Mouse (Mus musculus) CD4-positive, CD25-positive, alpha-beta regulatory T cell (primary cell): ENCODE results near the gene Olfr648. TPM values are rescaled to one million over a fixed set of nuclear protein-coding genes. Genes with fewer than 3 reads are reported as not detected.

ENCODE experiments used
- polyA plus RNA-seq: library from polyadenylated mRNA; unstranded; fragments of 100-300 nt; shearing (Covaris generic); gene quantifications from one replicate; pipeline ENCODE4 v1.2.1, GENCODE M21; 2017

The Olfr648 gene
- polyA plus RNA-seq, result 0.17 TPM

DNA sequence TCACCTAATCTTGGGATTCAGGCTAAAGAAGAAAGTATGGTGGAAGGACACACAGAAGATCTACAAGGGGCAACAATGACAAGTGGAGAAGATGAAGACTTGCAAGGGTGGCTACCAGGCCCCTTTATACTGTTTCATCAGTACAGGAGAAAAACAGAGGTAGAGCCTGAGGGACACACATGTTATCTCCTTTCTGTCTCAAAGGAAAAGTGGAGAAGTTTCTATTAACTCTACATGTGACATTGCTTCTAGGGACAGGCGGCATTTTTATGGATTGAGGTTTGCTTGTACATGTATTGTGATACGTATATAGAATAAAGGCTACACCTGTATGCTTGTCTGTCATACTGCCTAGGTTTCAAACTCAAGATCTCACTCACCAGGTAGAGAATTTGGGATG is at the start of gene Olfr648:
Gene Olfr648 (minus strand): TSS at position 101 of the 400 bp plus-strand sequence.

DNA sequence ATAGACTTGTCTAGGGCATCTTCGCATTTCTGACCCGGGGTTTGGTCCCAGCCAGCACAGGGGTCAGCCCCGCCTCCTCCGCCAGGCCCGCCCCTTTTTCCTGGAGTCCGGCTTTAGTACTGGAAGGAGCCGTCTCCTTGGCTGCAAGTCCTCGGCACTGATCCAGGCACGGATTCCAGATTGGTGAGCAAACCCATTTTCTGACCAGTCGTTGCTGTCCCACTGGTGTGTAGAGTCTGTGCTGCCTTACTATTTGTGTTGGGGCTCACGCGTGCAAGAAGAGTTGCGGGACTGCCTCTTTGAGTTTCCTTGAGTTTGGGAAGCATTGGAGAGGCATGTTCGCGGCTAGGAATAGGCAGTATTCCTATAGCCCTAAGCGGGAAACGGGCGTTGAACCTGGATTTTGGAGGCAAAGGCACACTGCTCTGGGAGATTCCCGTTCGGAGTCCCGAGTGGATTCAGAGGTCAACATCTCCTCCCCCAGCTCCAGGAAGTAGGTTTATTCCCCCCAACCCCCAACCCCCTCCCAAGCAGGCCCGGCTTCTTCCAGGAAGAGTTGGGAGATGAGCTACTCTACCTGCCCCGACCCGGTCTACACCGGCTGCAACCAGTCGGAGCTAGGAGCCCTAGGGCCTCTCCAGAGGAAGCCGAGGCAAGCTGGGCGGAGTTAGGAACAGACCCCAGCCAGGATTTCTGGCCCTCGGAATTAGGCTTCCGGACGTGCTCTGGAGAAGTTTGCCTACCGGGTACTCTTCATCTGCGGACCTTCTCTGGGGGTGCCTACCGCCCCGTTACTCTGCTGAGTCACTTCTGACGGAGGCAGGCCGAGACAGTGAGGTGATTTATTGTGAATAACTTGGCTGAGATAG is 35.7 kb upstream of the Olfr648 start, which contains the start of gene Trim6:
Gene Trim6 (plus strand): TSS at position 93 of the 869 bp plus-strand sequence.

DNA sequence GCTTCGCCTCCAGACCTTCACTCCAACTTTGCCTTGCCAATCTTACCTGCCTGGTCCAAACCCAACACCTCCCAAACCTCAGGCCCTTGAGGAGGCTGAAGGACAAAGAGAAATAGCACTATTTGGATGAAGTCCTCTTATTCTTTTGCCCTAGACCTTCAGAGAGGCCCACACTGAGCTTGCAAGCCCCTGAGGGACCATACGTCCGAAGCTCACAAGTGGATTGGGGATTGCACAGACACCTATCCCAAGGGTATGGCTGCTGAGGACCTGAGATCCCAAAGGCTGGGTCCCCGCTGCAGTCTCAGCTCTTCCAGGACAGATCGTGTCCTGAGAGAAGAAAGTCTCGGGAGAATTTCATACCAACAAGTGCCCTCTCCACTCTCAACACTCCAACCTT is 12.7 kb upstream of the Olfr648 start, which contains the start of gene Olfr649:
Gene Olfr649 (minus strand): TSS at position 101 of the 400 bp plus-strand sequence.

GRCm38 (mm10) chr7:104150456-104150855 is 32.7 kb downstream of the Olfr648 start, which contains the start of gene Ubqlnl:
Ubqlnl (minus strand) TSS chr7:104150556.

DNA sequence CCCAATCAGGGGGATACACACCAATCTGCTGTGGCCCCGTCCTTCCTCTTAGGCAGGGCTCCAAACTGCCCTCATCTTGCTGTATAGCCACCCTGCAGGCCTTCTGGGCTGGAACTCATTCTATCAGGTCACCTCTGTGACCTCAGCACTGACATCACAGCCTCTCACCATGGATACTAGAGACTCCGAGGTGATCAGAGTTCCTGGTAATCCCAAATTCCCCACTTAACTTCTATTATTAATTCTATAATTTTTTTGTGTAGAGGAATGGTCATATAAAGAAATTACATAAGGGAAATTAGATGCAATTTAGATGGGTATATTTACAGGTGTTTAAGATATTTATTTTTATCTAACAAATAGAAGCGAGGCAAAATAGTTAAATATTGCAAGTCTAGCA is 40.0 kb downstream of the Olfr648 start, which contains the start of gene Ubqln3:
Gene Ubqln3 (minus strand): TSS at position 101 of the 400 bp plus-strand sequence.

DNA sequence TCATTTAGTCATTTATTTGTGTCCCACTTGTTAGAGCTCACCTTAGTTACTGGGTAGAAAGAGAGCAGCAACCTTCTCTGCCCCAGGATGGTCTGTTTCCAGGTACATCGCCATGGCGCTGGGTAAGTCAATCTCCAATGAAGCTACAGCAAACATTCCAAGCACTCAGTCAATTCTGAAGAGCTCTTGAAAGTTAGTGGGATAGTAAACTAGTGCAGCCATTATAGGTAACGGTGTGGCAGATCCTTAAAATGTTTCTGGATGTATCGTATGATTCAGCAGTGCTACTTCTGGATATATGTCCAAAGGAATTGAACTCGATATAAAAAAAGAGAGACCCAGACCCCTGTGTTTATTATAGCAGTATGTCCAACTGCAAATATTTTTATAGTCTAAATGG is 45.9 kb downstream of the Olfr648 start, which contains the start of gene Olfr643:
Gene Olfr643 (minus strand): TSS at position 101 of the 400 bp plus-strand sequence.

GRCm38 (mm10) chr7:104129726-104130125 is 53.5 kb downstream of the Olfr648 start, which contains the start of gene Ubqln5:
Ubqln5 (minus strand) TSS chr7:104129826.

Other genes starting within 250 kb of the Olfr648 start
- gene Olfr632, start 249.0 kb downstream of the Olfr648 start, polyA plus RNA-seq, result not detected
- gene Olfr633, start 239.0 kb downstream of the Olfr648 start, polyA plus RNA-seq, result not detected
- 0.02 TPM for gene Olfr635, start 212.2 kb downstream of the Olfr648 start, polyA plus RNA-seq
- not detected for gene Olfr638, start 184.6 kb downstream of the Olfr648 start, polyA plus RNA-seq
- 0.02 TPM for gene Olfr639, start 166.1 kb downstream of the Olfr648 start, polyA plus RNA-seq
- gene Olfr640, start 157.8 kb downstream of the Olfr648 start, polyA plus RNA-seq, result not detected
- gene Olfr641, start 147.9 kb downstream of the Olfr648 start, polyA plus RNA-seq, result not detected
- gene Olfr642, start 130.7 kb downstream of the Olfr648 start, polyA plus RNA-seq, result not detected
- gene 4930516K23Rik, start 121.9 kb downstream of the Olfr648 start, polyA plus RNA-seq, result not detected
- gene Olfr644, start 111.5 kb downstream of the Olfr648 start, polyA plus RNA-seq, result not detected
- not detected for gene Olfr645, start 97.9 kb downstream of the Olfr648 start, polyA plus RNA-seq
- gene Olfr646, start 78.5 kb downstream of the Olfr648 start, polyA plus RNA-seq, result not detected
- not detected for gene Ubqln5, start 53.6 kb downstream of the Olfr648 start, polyA plus RNA-seq
- gene Olfr643, start 46.0 kb downstream of the Olfr648 start, polyA plus RNA-seq, result not detected
- gene Ubqln3, start 40.1 kb downstream of the Olfr648 start, polyA plus RNA-seq, result not detected
- gene Ubqlnl, start 32.8 kb downstream of the Olfr648 start, polyA plus RNA-seq, result not detected
- gene Olfm5, start 18.6 kb downstream of the Olfr648 start, polyA plus RNA-seq, result not detected
- not detected for gene Olfr649, start 12.6 kb upstream of the Olfr648 start, polyA plus RNA-seq
- gene Trim6, start 35.4 kb upstream of the Olfr648 start, polyA plus RNA-seq, result 1.9 TPM
- gene Trim34a, start 61.1 kb upstream of the Olfr648 start, polyA plus RNA-seq, result 46.0 TPM
- gene Trim5, start 104.7 kb upstream of the Olfr648 start, polyA plus RNA-seq, result 37.0 TPM
- gene Trim12a, start 132.1 kb upstream of the Olfr648 start, polyA plus RNA-seq, result 153 TPM
- gene Trim34b, start 146.1 kb upstream of the Olfr648 start, polyA plus RNA-seq, result 1.8 TPM
- 26.2 TPM for gene Trim12c, start 170.0 kb upstream of the Olfr648 start, polyA plus RNA-seq
- 1.3 TPM for gene Trim30b, start 186.5 kb upstream of the Olfr648 start, polyA plus RNA-seq
- 0.72 TPM for gene Trim30c, start 217.4 kb upstream of the Olfr648 start, polyA plus RNA-seq